Mouse (Mus musculus) adrenal gland, adult 2 months (tissue): ENCODE data around the gene Pla2g2f. TPM values are rescaled to one million over a fixed set of nuclear protein-coding genes. Genes with fewer than 3 reads are reported as not detected.

Experiments used
- DNase-seq: peaks from one replicate; pipeline ENCODE4 v3.0.0; 2021
- polyA plus RNA-seq: library from polyadenylated mRNA; depleted of rRNA; stranded (reverse); fragments of >200 nt; gene quantifications from 2 replicates; pipeline ENCODE4 v1.2.3, GENCODE M21; 2012; rRNA removed
- total RNA-seq, 2 experiments: library from RNA; stranded (reverse); gene quantifications; 2 replicates each; pipeline ENCODE4 v1.2.3; 2021

The Pla2g2f gene
- total and polyA plus RNA-seq, 3 experiments: 20.6 to 67.7 (median 34.4) TPM

- no peak for DNase-seq
Measured at GRCm38 (mm10) chr4:138716697-138717096, 40.7 kb downstream of the Pla2g2f start.

GRCm38 (mm10) chr4:138714186-138714585 lies 43.2 kb downstream of the Pla2g2f start:
- DNase-seq: no peak

- DNase-seq: no peak
Measured at GRCm38 (mm10) chr4:138712621-138713020, 44.8 kb downstream of the Pla2g2f start.

- no peak for DNase-seq
Measured at GRCm38 (mm10) chr4:138712096-138712495, 45.3 kb downstream of the Pla2g2f start.

GRCm38 (mm10) chr4:138711051-138711820 lies 46.2 kb downstream of the Pla2g2f start:
- no peak for DNase-seq

- DNase-seq: no peak
Measured at GRCm38 (mm10) chr4:138710633-138711032, 46.8 kb downstream of the Pla2g2f start.

- DNase-seq: no peak
Measured at GRCm38 (mm10) chr4:138709944-138710343, 47.5 kb downstream of the Pla2g2f start.

GRCm38 (mm10) chr4:138709246-138709645 lies 48.2 kb downstream of the Pla2g2f start:
- DNase-seq: no peak

- peak; percentile 65 for DNase-seq
Measured at GRCm38 (mm10) chr4:138708636-138709035, 48.8 kb downstream of the Pla2g2f start.

- no peak for DNase-seq
Measured at GRCm38 (mm10) chr4:138706620-138707019, 50.8 kb downstream of the Pla2g2f start.

GRCm38 (mm10) chr4:138704169-138704568 lies 53.3 kb downstream of the Pla2g2f start:
- no peak for DNase-seq

GRCm38 (mm10) chr4:138703591-138703990 lies 53.8 kb downstream of the Pla2g2f start:
- no peak for DNase-seq

GRCm38 (mm10) chr4:138702528-138702927 lies 54.9 kb downstream of the Pla2g2f start:
- DNase-seq: no peak

- DNase-seq: peak; percentile 27
Measured at GRCm38 (mm10) chr4:138702031-138702430, 55.4 kb downstream of the Pla2g2f start.

GRCm38 (mm10) chr4:138701111-138701510 lies 56.3 kb downstream of the Pla2g2f start:
- DNase-seq: no peak

Other genes with a start within 250 kb of the Pla2g2f start
- not detected for gene Vwa5b1, start 121.7 kb downstream of the Pla2g2f start, total RNA-seq
- not detected in 2 replicates for gene Vwa5b1, start 121.7 kb downstream of the Pla2g2f start, polyA plus RNA-seq
- gene Pla2g2c, start 32.8 kb downstream of the Pla2g2f start, total RNA-seq: under 1 TPM in 1 of 2 experiments, not detected in 1; 0.24 TPM
- gene Pla2g2c, start 32.8 kb downstream of the Pla2g2f start, polyA plus RNA-seq: 0.30 and 0.32 TPM in 2 replicates
- 1 to 10 TPM in 1 of 2 experiments, under 1 TPM in 1; 0.52 to 1.6 TPM for gene Ubxn10, start 20.5 kb downstream of the Pla2g2f start, total RNA-seq
- 1.9 and 2.0 TPM in 2 replicates for gene Ubxn10, start 20.5 kb downstream of the Pla2g2f start, polyA plus RNA-seq
- 1 to 10 TPM; 2.3 to 2.9 TPM for gene Pla2g2d, start 18.1 kb upstream of the Pla2g2f start, total RNA-seq
- gene Pla2g2d, start 18.1 kb upstream of the Pla2g2f start, polyA plus RNA-seq: 1.3 and 1.4 TPM in 2 replicates
- gene Pla2g5, start 105.9 kb upstream of the Pla2g2f start, total RNA-seq: 10 to 100 TPM; 13.1 TPM
- gene Pla2g5, start 105.9 kb upstream of the Pla2g2f start, polyA plus RNA-seq: 88.3 and 101 TPM in 2 replicates
- gene Gm13030, start 116.3 kb upstream of the Pla2g2f start, total RNA-seq: not detected
- not detected in 2 replicates for gene Gm13030, start 116.3 kb upstream of the Pla2g2f start, polyA plus RNA-seq
- 1 to 10 TPM; 1.4 to 4.6 TPM for gene Pla2g2e, start 120.3 kb upstream of the Pla2g2f start, total RNA-seq
- gene Pla2g2e, start 120.3 kb upstream of the Pla2g2f start, polyA plus RNA-seq: 0.73 and 1.4 TPM in 2 replicates
- gene Otud3, start 156.3 kb upstream of the Pla2g2f start, total RNA-seq: 10 to 100 TPM in 1 of 2 experiments, 1 to 10 TPM in 1; 9.8 to 11.3 TPM
- 5.6 TPM in 2 replicates for gene Otud3, start 156.3 kb upstream of the Pla2g2f start, polyA plus RNA-seq
- not detected for gene Rnf186, start 209.5 kb upstream of the Pla2g2f start, total RNA-seq
- gene Rnf186, start 209.5 kb upstream of the Pla2g2f start, polyA plus RNA-seq: 0.10 TPM in 1 of 2 replicates, not detected in the other
- 10 to 100 TPM; 13.2 to 17.0 TPM for gene Tmco4, start 215.3 kb upstream of the Pla2g2f start, total RNA-seq
- 14.4 and 15.4 TPM in 2 replicates for gene Tmco4, start 215.3 kb upstream of the Pla2g2f start, polyA plus RNA-seq